Mouse (Mus musculus): Measurements from ENCODE around the gene Ifna9. TPM values are rescaled to one million over a fixed set of nuclear protein-coding genes. Genes with fewer than 3 reads are reported as not detected.

Gene Ifna9
- polyA plus RNA-seq, 1 experiment from 2014 or later: not detected

DNA sequence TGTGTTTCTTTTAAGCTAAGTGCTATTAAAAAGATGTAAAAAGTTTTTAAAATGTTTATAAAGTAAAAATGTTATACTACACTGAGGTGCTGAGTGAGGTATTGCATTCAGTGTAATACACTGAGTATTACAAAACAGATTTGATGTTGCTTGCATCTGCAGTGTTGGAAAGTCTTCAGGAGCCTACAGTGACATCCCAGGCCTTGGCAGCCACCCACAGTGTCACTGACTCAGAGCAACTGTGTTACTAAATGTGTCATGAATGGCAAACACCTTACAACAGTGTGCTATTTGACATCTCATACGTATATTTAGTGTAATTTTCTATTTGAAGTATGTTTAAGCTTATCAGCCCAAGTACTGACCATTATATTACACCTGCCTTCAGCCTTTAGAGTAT lies 44.2 kb downstream of the Ifna9 start:
- 64% methylated on average over 1 of the region's 1 CpGs for WGBS
- H3K4me3 ChIP-seq (replicated peaks; ENCODE audit: low read length): no peak overlapping the region
- no peaks in the 10 kb centered on the region; the same call in 1 of the 2 replicates for H3K4me1 ChIP-seq (replicated peaks; ENCODE audit: control insufficient read depth, insufficient read depth, low read length)
- no peaks in the 10 kb centered on the region for H3K9me3 ChIP-seq (ENCODE audit: control insufficient read depth, low read length)
- H3K9ac ChIP-seq (replicated peaks; ENCODE audit: low read depth, low read length): no peak overlapping the region
- ATAC-seq: no peak
- H3K4me2 ChIP-seq (ENCODE audit: low read length): no peak overlapping the region
- no peaks in the 10 kb centered on the region for H3K36me3 ChIP-seq (ENCODE audit: control insufficient read depth, insufficient read depth)
- no peaks in the 10 kb centered on the region for H3K27me3 ChIP-seq (replicated peaks; ENCODE audit: control insufficient read depth, insufficient read depth, low read length)
- H3K27ac ChIP-seq (ENCODE audit: low read length): no peak overlapping the region

DNA sequence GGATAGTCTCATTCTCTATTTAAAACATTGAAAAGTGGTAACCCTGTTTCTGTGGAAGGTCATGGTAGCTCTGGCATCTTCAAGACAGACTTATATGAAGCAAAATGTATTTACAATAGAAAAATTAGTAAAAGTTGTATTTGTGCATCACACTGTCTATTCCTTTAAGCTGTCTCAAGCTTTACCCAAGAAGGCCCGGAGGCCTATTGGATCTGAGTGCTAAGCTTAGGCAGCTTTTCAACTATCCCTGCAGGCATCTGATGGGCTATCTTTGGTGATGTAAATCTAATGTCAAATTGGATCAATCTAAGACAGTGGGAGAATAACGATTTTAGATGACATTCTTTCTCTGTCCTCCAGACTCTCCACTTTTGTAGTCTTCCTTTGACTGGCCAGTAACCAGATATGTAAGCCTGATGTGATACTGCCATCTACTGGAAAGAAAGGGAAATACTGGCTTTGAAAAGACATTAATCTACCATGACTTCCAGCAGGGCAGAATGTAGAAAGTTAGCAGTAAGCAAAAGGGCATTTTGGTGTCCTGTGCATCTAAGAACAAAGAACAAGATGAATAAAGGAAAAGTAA lies 48.4 kb downstream of the Ifna9 start:
- no peak overlapping the region for H3K4me3 ChIP-seq (replicated peaks; ENCODE audit: low read length)
- no peaks in the 10 kb centered on the region for H3K4me1 ChIP-seq (replicated peaks; ENCODE audit: control insufficient read depth, insufficient read depth, low read length)
- no peaks in the 10 kb centered on the region for H3K36me3 ChIP-seq (ENCODE audit: control insufficient read depth, insufficient read depth)
- H3K9ac ChIP-seq (replicated peaks; ENCODE audit: low read depth, low read length): no peak overlapping the region
- H3K4me2 ChIP-seq (ENCODE audit: low read length): no peak overlapping the region
- H3K27ac ChIP-seq (ENCODE audit: low read length): no peak overlapping the region
- no peaks in the 10 kb centered on the region for H3K27me3 ChIP-seq (replicated peaks; ENCODE audit: control insufficient read depth, insufficient read depth, low read length)
- 38% methylated on average over 2 of the region's 2 CpGs for WGBS
- no peaks in the 10 kb centered on the region for H3K9me3 ChIP-seq (ENCODE audit: control insufficient read depth, low read length)
- ATAC-seq: peak; percentile 80

Other genes with a start within 250 kb of the Ifna9 start
- gene Hacd4, start 153.5 kb downstream of the Ifna9 start, polyA plus RNA-seq (2015; fragmentation: Nextera tagmentation; extraction: Ambion mirVana): 2.8 and 3.9 TPM in 2 replicates
- gene Ifnb1, start 69.6 kb downstream of the Ifna9 start, polyA plus RNA-seq (2015; fragmentation: Nextera tagmentation; extraction: Ambion mirVana): not detected in 2 replicates
- gene Ifna15, start 34.1 kb downstream of the Ifna9 start, polyA plus RNA-seq (2015; fragmentation: Nextera tagmentation; extraction: Ambion mirVana): not detected in 2 replicates
- not detected in 2 replicates for gene Ifna14, start 20.6 kb downstream of the Ifna9 start, polyA plus RNA-seq (2015; fragmentation: Nextera tagmentation; extraction: Ambion mirVana)
- gene Ifna12, start 11.0 kb upstream of the Ifna9 start, polyA plus RNA-seq (2015; fragmentation: Nextera tagmentation; extraction: Ambion mirVana): not detected in 2 replicates
- gene C87499, start 42.0 kb upstream of the Ifna9 start, polyA plus RNA-seq (2015; fragmentation: Nextera tagmentation; extraction: Ambion mirVana): not detected in 2 replicates
- not detected in 2 replicates for gene Ifna13, start 52.1 kb upstream of the Ifna9 start, polyA plus RNA-seq (2015; fragmentation: Nextera tagmentation; extraction: Ambion mirVana)
- not detected in 2 replicates for gene Ifna16, start 84.5 kb upstream of the Ifna9 start, polyA plus RNA-seq (2015; fragmentation: Nextera tagmentation; extraction: Ambion mirVana)
- gene Ifna2, start 91.5 kb upstream of the Ifna9 start, polyA plus RNA-seq (2015; fragmentation: Nextera tagmentation; extraction: Ambion mirVana): not detected in 2 replicates
- not detected in 2 replicates for gene Ifnab, start 99.0 kb upstream of the Ifna9 start, polyA plus RNA-seq (2015; fragmentation: Nextera tagmentation; extraction: Ambion mirVana)
- 1.2 and 1.4 TPM in 2 replicates for gene Gm26566, start 129.4 kb upstream of the Ifna9 start, polyA plus RNA-seq (2015; fragmentation: Nextera tagmentation; extraction: Ambion mirVana)
- gene Klhl9, start 130.1 kb upstream of the Ifna9 start, polyA plus RNA-seq (2015; fragmentation: Nextera tagmentation; extraction: Ambion mirVana): 122 and 135 TPM in 2 replicates
- not detected in 2 replicates for gene Gm13271, start 162.5 kb upstream of the Ifna9 start, polyA plus RNA-seq (2015; fragmentation: Nextera tagmentation; extraction: Ambion mirVana)
- gene Gm13283, start 167.7 kb upstream of the Ifna9 start, polyA plus RNA-seq (2015; fragmentation: Nextera tagmentation; extraction: Ambion mirVana): 0.16 TPM in 1 of 2 replicates, not detected in the other
- gene Gm13290, start 181.4 kb upstream of the Ifna9 start, polyA plus RNA-seq (2015; fragmentation: Nextera tagmentation; extraction: Ambion mirVana): 0.46 TPM in 1 of 2 replicates, not detected in the other
- not detected in 2 replicates for gene Gm13289, start 184.5 kb upstream of the Ifna9 start, polyA plus RNA-seq (2015; fragmentation: Nextera tagmentation; extraction: Ambion mirVana)
- not detected in 2 replicates for gene Gm13272, start 187.5 kb upstream of the Ifna9 start, polyA plus RNA-seq (2015; fragmentation: Nextera tagmentation; extraction: Ambion mirVana)
- gene Ifnz, start 189.7 kb upstream of the Ifna9 start, polyA plus RNA-seq (2015; fragmentation: Nextera tagmentation; extraction: Ambion mirVana): not detected in 2 replicates
- not detected in 2 replicates for gene Gm13276, start 193.3 kb upstream of the Ifna9 start, polyA plus RNA-seq (2015; fragmentation: Nextera tagmentation; extraction: Ambion mirVana)
- not detected in 2 replicates for gene Gm13277, start 196.2 kb upstream of the Ifna9 start, polyA plus RNA-seq (2015; fragmentation: Nextera tagmentation; extraction: Ambion mirVana)
- not detected in 2 replicates for gene Gm13278, start 199.2 kb upstream of the Ifna9 start, polyA plus RNA-seq (2015; fragmentation: Nextera tagmentation; extraction: Ambion mirVana)
- gene Gm13275, start 202.1 kb upstream of the Ifna9 start, polyA plus RNA-seq (2015; fragmentation: Nextera tagmentation; extraction: Ambion mirVana): not detected in 2 replicates
- gene Gm13279, start 205.0 kb upstream of the Ifna9 start, polyA plus RNA-seq (2015; fragmentation: Nextera tagmentation; extraction: Ambion mirVana): not detected in 2 replicates
- not detected in 2 replicates for gene Gm13285, start 207.3 kb upstream of the Ifna9 start, polyA plus RNA-seq (2015; fragmentation: Nextera tagmentation; extraction: Ambion mirVana)
- gene Gm13287, start 210.9 kb upstream of the Ifna9 start, polyA plus RNA-seq (2015; fragmentation: Nextera tagmentation; extraction: Ambion mirVana): not detected in 2 replicates
- not detected in 2 replicates for gene Gm13288, start 213.1 kb upstream of the Ifna9 start, polyA plus RNA-seq (2015; fragmentation: Nextera tagmentation; extraction: Ambion mirVana)
- not detected in 2 replicates for gene Ifna7, start 223.8 kb upstream of the Ifna9 start, polyA plus RNA-seq (2015; fragmentation: Nextera tagmentation; extraction: Ambion mirVana)
- gene Ifna11, start 227.6 kb upstream of the Ifna9 start, polyA plus RNA-seq (2015; fragmentation: Nextera tagmentation; extraction: Ambion mirVana): not detected in 2 replicates
- gene Ifna6, start 235.0 kb upstream of the Ifna9 start, polyA plus RNA-seq (2015; fragmentation: Nextera tagmentation; extraction: Ambion mirVana): not detected in 2 replicates
- not detected in 2 replicates for gene Ifna5, start 243.1 kb upstream of the Ifna9 start, polyA plus RNA-seq (2015; fragmentation: Nextera tagmentation; extraction: Ambion mirVana)
- not detected in 2 replicates for gene Ifna4, start 249.5 kb upstream of the Ifna9 start, polyA plus RNA-seq (2015; fragmentation: Nextera tagmentation; extraction: Ambion mirVana)

Data from forebrain, embryonic 16.5 days (tissue).